Comparison of ENCODE assay signal across 8 mouse cellular contexts in genomic region chr4:40279276-40279900, GRCm38 (mm10). TPM values are rescaled to one million over a fixed set of nuclear protein-coding genes. Genes with fewer than 3 reads are reported as not detected.
DNase-seq lines count a peak whose midpoint lies in the region; ATAC-seq and TF ChIP-seq lines count a peak whose summit lies in the region.

Gene Ndufb6, minus strand, starts transcription at chr4:40279421.

- peak; percentile 98 for DNase-seq in gastrocnemius, postnatal 10 days
- peak; percentile 97 for DNase-seq in induced T-regulatory cell, adult 2 months (ENCODE audit: low read depth)
- DNase-seq in left cerebral cortex, adult 9 months (ENCODE audit: low spot score in 2 of 2), result peak; percentile 71 to 95
- DNase-seq in right cerebral cortex, postnatal 14 days, result peak; percentile 98
- peak; percentile 92 to 93 for DNase-seq in urinary bladder, postnatal 36 days (ENCODE audit: low spot score in 2 of 2)

- H3K4me3 ChIP-seq in cortical plate, adult 2 months (ENCODE audit: insufficient read depth, low read length), result peak within 1 kb of the TSS; percentile 77

- H3K27ac ChIP-seq in cortical plate, adult 2 months (ENCODE audit: insufficient read depth, low read length), result peak within 1 kb of the TSS; percentile 72

- H3K4me1 ChIP-seq in cortical plate, adult 2 months (ENCODE audit: control insufficient read depth, insufficient read depth, low read length), result peaks cover 2% of the 10 kb centered on the region; the same call in 1 of the 2 replicates

- ATAC-seq in activated CD4-positive, CD25-positive, alpha-beta regulatory T cell, adult 4 months, result peak; percentile 81
- peak; percentile 99 for ATAC-seq in megakaryocyte progenitor cell, adult 5-6 weeks (replicated peaks; ENCODE audit: poor library complexity)

- TF ChIP-seq CTCF in cortical plate, adult 2 months (IDR thresholded peaks at IDR 0.05; ENCODE audit: extremely low read depth, insufficient read depth, low read length), result no peak

- TF ChIP-seq POLR2A in cortical plate, adult 2 months (IDR thresholded peaks at IDR 0.05; ENCODE audit: extremely low read depth, insufficient read depth, low read length), result peak; percentile 80

RNA-seq across cellular contexts. Expression of gene Ndufb6, which starts in this region (rescaled TPM):
- polyA plus RNA-seq in activated CD4-positive, CD25-positive, alpha-beta regulatory T cell, adult 4 months (2017; shearing (Covaris generic)), result 100 to 1,000 TPM; 142 to 147 TPM
- 163 and 168 TPM in 2 replicates for polyA plus RNA-seq in cortical plate, adult 2 months (2012; rRNA removed)
- total RNA-seq in gastrocnemius, postnatal 10 days (2021), result 100 to 1,000 TPM; 196 to 243 TPM
- 151 and 167 TPM in 2 replicates for total RNA-seq in megakaryocyte progenitor cell, adult 5-6 weeks (2015)
- total RNA-seq in megakaryocyte progenitor cell, adult 5-6 weeks (2017), result 52.2 and 66.9 TPM in 2 replicates

Comparison
In these comparisons a context has a peak if more than half of its experiments do, and no peak if none do; other contexts are left out.
1. Peak in every context shown above with its lines: DNase-seq, ATAC-seq, H3K4me3 ChIP-seq and H3K27ac ChIP-seq.